Mouse (Mus musculus) C2C12 (cell line): Measurements from ENCODE around the gene Pdyn.

Experiments
- CTCF ChIP-seq: IDR thresholded peaks from one replicate; pipeline ENCODE4 v1.5.1; 2011; ENCODE audit not compliant: control insufficient read depth, insufficient read depth, insufficient read length
- FOSL1 ChIP-seq: IDR thresholded peaks from one replicate; pipeline ENCODE4 v1.8.0; 2011; ENCODE audit warnings: mild to moderate bottlenecking, low read length; ENCODE audit not compliant: poor library complexity, insufficient read depth, severe bottlenecking
- MAX ChIP-seq: IDR thresholded peaks from one replicate; pipeline ENCODE4 v1.6.1; 2011; ENCODE audit warnings: mild to moderate bottlenecking, control low read depth
- USF1 ChIP-seq: IDR thresholded peaks from one replicate; pipeline ENCODE4 v1.6.1; 2011; ENCODE audit warnings: low read depth, mild to moderate bottlenecking, control low read depth, moderate library complexity

DNA sequence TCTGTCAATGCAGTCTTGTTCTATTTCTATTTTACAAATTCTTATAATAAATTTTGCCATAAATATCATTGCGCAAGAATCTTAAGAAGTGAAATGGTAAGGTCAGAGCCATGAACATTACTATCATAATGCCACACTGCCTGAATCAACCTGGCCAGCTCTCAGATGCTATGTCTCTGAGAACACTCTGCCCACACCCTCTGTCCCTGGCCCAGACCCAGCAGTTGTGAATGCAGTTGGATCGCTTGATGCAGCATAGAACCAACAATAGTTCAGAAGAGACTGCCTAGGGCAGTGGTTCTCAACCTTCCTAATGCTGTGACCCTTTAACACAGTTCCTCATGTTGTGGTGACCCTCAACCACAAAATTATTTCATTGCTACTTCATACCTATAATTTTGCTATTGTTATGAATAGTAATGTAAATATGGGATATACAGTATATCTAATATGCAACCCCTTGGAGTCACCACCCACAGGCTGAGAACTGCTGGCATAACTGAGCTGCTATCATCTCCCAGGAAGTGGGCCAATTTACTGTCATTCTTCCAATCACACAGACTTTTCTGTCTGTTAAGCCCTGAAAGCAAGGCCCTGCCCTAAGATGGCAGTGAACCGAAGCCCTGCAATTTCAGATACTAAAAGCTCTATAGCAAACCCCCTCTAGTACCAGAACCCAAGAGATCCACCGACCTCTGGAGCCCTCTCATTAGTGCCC is 45.3 kb downstream of the Pdyn start:
- TF ChIP-seq CTCF: no peak
- no peak for TF ChIP-seq USF1
- TF ChIP-seq FOSL1: no peak
- no peak for TF ChIP-seq MAX
